Mouse (Mus musculus) embryonic facial prominence, embryonic 14.5 days (tissue): ENCODE measurements around the gene Doxl2. TPM values are rescaled to one million over a fixed set of nuclear protein-coding genes. Genes with fewer than 3 reads are reported as not detected.

Experiments used
- ATAC-seq: fragments of 200-750 bp; cut with Nextera tagmentation; 2 replicates; pipeline ENCODE4 v1.8.0; 2017; ENCODE audit warnings: low read depth, moderate number of reproducible peaks, moderate TSS enrichment
- DNase-seq: peaks from one replicate; pipeline ENCODE4 v3.0.0-alpha.2; 2015; ENCODE audit warnings: low spot score
- H3K27ac ChIP-seq: fragments of 300-500 bp; sonication (generic); replicated peaks from 2 replicates; pipeline ENCODE4 v1.5.1; 2014; ENCODE audit warnings: low read depth, mild to moderate bottlenecking, low read length, moderate library complexity
- H3K27me3 ChIP-seq: fragments of 300-500 bp; sonication (generic); replicated peaks from 2 replicates; pipeline ENCODE4 v1.6.1; 2014; ENCODE audit warnings: low read length; ENCODE audit not compliant: control insufficient read depth, insufficient read depth
- H3K36me3 ChIP-seq: fragments of 300-500 bp; sonication (generic); 2 replicates; pipeline ENCODE4 v1.6.1; 2014; ENCODE audit warnings: low read length, mixed read lengths; ENCODE audit not compliant: control insufficient read depth, insufficient read depth
- H3K4me1 ChIP-seq: fragments of 300-500 bp; sonication (generic); 2 replicates; pipeline ENCODE4 v1.6.1; 2014; ENCODE audit warnings: antibody characterized with exemption, low read length; ENCODE audit not compliant: control insufficient read depth, insufficient read depth
- H3K4me2 ChIP-seq: fragments of 300-500 bp; sonication (generic); 2 replicates; pipeline ENCODE4 v1.6.1; 2014; ENCODE audit warnings: low read depth, mild to moderate bottlenecking, low read length, moderate library complexity, mixed read lengths
- H3K4me3 ChIP-seq: fragments of 300-500 bp; sonication (generic); 2 replicates; pipeline ENCODE4 v1.5.1; 2014; ENCODE audit warnings: low read depth, mild to moderate bottlenecking, low read length
- H3K9ac ChIP-seq: fragments of 300-500 bp; sonication (generic); 2 replicates; pipeline ENCODE4 v1.6.1; 2014; ENCODE audit warnings: low read depth, mild to moderate bottlenecking, low read length, moderate library complexity, mixed read lengths
- H3K9me3 ChIP-seq: fragments of 300-500 bp; sonication (generic); 2 replicates; pipeline ENCODE4 v1.6.1; 2016; ENCODE audit warnings: low read length; ENCODE audit not compliant: control insufficient read depth
- WGBS: fragments of 180-500 bp; shearing (Covaris S2); extraction: QIAGEN DNeasy Blood & Tissue Kit; methylation state at CpG from one replicate; pipeline ENCODE4 v1.1.7; 2014; 5-methylcytosine and 5-hydroxymethylcytosine counted together
- polyA plus RNA-seq: library from polyadenylated mRNA; unstranded; fragments of >200 nt; fragmentation: Nextera tagmentation; extraction: Ambion mirVana; gene quantifications from 2 replicates; pipeline ENCODE4 v1.2.1, GENCODE M21; 2014

The Doxl2 gene
- not detected in 2 replicates for polyA plus RNA-seq

DNA sequence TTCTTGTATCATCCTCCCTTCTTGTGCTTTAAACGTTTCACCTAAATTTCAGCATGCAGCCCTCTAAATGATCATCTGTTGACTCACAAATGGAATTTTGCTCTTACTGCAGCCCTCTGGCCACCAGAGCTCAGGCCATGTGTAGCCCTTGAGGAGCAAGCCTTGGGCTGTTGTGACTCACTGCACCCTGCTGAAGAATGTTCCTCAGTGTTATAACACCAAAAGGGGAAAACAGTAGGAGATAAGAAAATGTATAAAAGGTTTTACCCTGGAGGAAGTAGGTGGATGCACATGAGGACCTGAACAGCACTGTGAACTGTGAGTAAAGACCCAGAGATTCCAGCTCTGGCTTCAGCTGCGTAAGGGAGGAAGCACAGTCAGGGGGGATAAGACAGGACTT is at the start of gene Doxl2:
Gene Doxl2 (plus strand): TSS at position 301 of the 400 bp plus-strand sequence.
- WGBS, result 68% methylated on average over 2 of the region's 2 CpGs
- no peak for DNase-seq
- no peaks in the 10 kb centered on the region for H3K4me1 ChIP-seq
- no peak within 1 kb of the TSS for H3K27ac ChIP-seq
- H3K4me3 ChIP-seq, result no peak within 1 kb of the TSS
- H3K36me3 ChIP-seq, result no peaks in the 10 kb centered on the region
- H3K9me3 ChIP-seq, result no peaks in the 10 kb centered on the region
- H3K27me3 ChIP-seq, result no peaks in the 10 kb centered on the region
- no peak within 1 kb of the TSS for H3K9ac ChIP-seq
- no peak within 1 kb of the TSS for H3K4me2 ChIP-seq
- no peak for ATAC-seq

DNA sequence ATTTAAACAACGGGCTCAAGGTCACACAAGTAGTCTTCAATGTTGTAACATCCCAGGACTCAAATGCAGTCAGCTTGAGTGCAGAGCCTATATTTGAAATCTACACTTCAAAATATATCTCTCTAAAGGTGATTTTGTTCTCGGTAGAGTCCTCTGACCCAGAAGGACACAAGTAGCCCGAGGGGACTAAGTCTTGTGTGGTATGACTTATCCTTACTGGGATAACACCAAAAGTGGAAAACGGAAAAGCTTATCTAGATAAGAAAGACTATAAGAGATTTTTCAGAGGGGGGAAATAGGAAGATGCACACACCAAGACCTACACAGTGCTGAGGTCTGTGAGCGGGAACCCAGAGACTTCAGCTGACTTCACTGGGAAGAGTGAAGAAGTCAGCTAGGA is 45.2 kb upstream of the Doxl2 start, which contains the start of gene 1600015I10Rik:
Gene 1600015I10Rik (plus strand): TSS at position 301 of the 400 bp plus-strand sequence.
- H3K4me2 ChIP-seq, result no peak within 1 kb of the TSS
- H3K27me3 ChIP-seq, result no peaks in the 10 kb centered on the region
- no peak for ATAC-seq
- H3K36me3 ChIP-seq, result no peaks in the 10 kb centered on the region
- no peak for DNase-seq
- no peak within 1 kb of the TSS for H3K9ac ChIP-seq
- no peaks in the 10 kb centered on the region for H3K4me1 ChIP-seq
- no peak within 1 kb of the TSS for H3K27ac ChIP-seq
- H3K4me3 ChIP-seq, result no peak within 1 kb of the TSS
- H3K9me3 ChIP-seq, result no peaks in the 10 kb centered on the region
- 79% methylated on average over 5 of the region's 5 CpGs for WGBS

GRCm38 (mm10) chr6:48949596-48949995 is 25.2 kb upstream of the Doxl2 start:
- Histone ChIP-seq H3K9ac (no peak overlapping the region), H3K27me3 (no peaks in the 10 kb centered on the region), H3K27ac (no peak overlapping the region), H3K36me3 (no peaks in the 10 kb centered on the region), H3K4me2 (no peak overlapping the region), H3K4me3 (no peak overlapping the region), H3K4me1 (no peaks in the 10 kb centered on the region), H3K9me3 (no peaks in the 10 kb centered on the region)
- ATAC-seq (no peak), DNase-seq (no peak)
- 73% methylated on average over 2 of the region's 2 CpGs for WGBS

GRCm38 (mm10) chr6:48950676-48951075 is 24.1 kb upstream of the Doxl2 start:
- no peaks in the 10 kb centered on the region for H3K4me1 ChIP-seq
- no peak for DNase-seq
- no peak overlapping the region for H3K27ac ChIP-seq
- H3K27me3 ChIP-seq, result no peaks in the 10 kb centered on the region
- no peak overlapping the region for H3K4me3 ChIP-seq
- no peak for ATAC-seq
- no peak overlapping the region for H3K9ac ChIP-seq
- no peaks in the 10 kb centered on the region for H3K36me3 ChIP-seq
- WGBS, result 79% methylated on average over 5 of the region's 5 CpGs
- no peak overlapping the region for H3K4me2 ChIP-seq
- H3K9me3 ChIP-seq, result no peaks in the 10 kb centered on the region

- Histone ChIP-seq H3K4me3 (no peak overlapping the region), H3K27ac (no peak overlapping the region), H3K9me3 (no peaks in the 10 kb centered on the region), H3K4me2 (no peak overlapping the region), H3K36me3 (no peaks in the 10 kb centered on the region), H3K4me1 (no peaks in the 10 kb centered on the region), H3K9ac (no peak overlapping the region), H3K27me3 (no peaks in the 10 kb centered on the region)
- DNase-seq (no peak), ATAC-seq (no peak)
- WGBS, result 78% methylated on average over 6 of the region's 6 CpGs
These were observed 23.1 kb upstream of the Doxl2 start for GRCm38 (mm10) chr6:48951630-48952029.

DNA sequence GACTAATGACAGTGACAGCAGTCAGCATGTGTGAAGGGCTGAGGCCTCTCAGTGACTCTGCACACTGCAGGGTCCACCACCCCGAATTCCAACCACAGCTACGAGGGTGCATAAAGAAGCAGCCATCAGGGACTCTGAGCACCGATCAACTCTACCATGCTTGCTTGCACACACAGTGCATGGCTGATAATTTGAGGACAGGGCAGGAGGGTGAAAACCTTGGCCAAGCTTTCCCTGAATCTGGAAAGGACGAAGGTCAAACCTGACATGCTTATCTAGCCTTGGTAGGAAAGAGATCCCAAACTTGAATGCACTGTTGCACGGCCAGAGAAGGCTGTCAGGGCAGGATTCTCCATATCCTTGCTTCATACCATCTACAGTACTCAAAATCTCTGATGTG is 21.5 kb upstream of the Doxl2 start:
- Histone ChIP-seq H3K4me3 (no peak overlapping the region), H3K27ac (no peak overlapping the region), H3K9ac (no peak overlapping the region), H3K4me1 (no peaks in the 10 kb centered on the region), H3K27me3 (no peaks in the 10 kb centered on the region), H3K36me3 (no peaks in the 10 kb centered on the region), H3K4me2 (no peak overlapping the region), H3K9me3 (no peaks in the 10 kb centered on the region)
- no peak for DNase-seq
- ATAC-seq, result no peak
- 84% methylated on average over 5 of the region's 5 CpGs for WGBS

- DNase-seq (no peak), ATAC-seq (no peak)
- Histone ChIP-seq H3K4me3 (no peak overlapping the region), H3K9me3 (no peaks in the 10 kb centered on the region), H3K27me3 (no peaks in the 10 kb centered on the region), H3K4me1 (no peaks in the 10 kb centered on the region), H3K4me2 (no peak overlapping the region), H3K36me3 (no peaks in the 10 kb centered on the region), H3K27ac (no peak overlapping the region), H3K9ac (no peak overlapping the region)
- 79% methylated on average over 5 of the region's 5 CpGs for WGBS
These were observed 20.6 kb upstream of the Doxl2 start for GRCm38 (mm10) chr6:48954211-48954610.

- WGBS, result 40% methylated on average over 1 of the region's 1 CpGs
- H3K27ac ChIP-seq, result no peak overlapping the region
- no peak overlapping the region for H3K4me3 ChIP-seq
- DNase-seq (peak; percentile 66), ATAC-seq (peak; percentile 50; the same call in 1 of the 2 replicates)
- no peak overlapping the region for H3K4me2 ChIP-seq
- H3K9me3 ChIP-seq, result no peaks in the 10 kb centered on the region
- H3K27me3 ChIP-seq, result no peaks in the 10 kb centered on the region
- H3K4me1 ChIP-seq, result no peaks in the 10 kb centered on the region
- H3K36me3 ChIP-seq, result no peaks in the 10 kb centered on the region
- no peak overlapping the region for H3K9ac ChIP-seq
These were observed 19.8 kb upstream of the Doxl2 start for GRCm38 (mm10) chr6:48954946-48955345.

GRCm38 (mm10) chr6:48956785-48957184 is 18.0 kb upstream of the Doxl2 start:
- H3K27me3 ChIP-seq, result no peaks in the 10 kb centered on the region
- 87% methylated on average over 4 of the region's 4 CpGs for WGBS
- no peak overlapping the region for H3K9ac ChIP-seq
- no peaks in the 10 kb centered on the region for H3K36me3 ChIP-seq
- no peak overlapping the region for H3K27ac ChIP-seq
- H3K9me3 ChIP-seq, result no peaks in the 10 kb centered on the region
- ATAC-seq, result no peak
- H3K4me3 ChIP-seq, result no peak overlapping the region
- H3K4me2 ChIP-seq, result no peak overlapping the region
- no peak for DNase-seq
- no peaks in the 10 kb centered on the region for H3K4me1 ChIP-seq
